Mouse (Mus musculus) forebrain, embryonic 12.5 days (tissue): ENCODE results near the gene Srcin1. TPM values are rescaled to one million over a fixed set of nuclear protein-coding genes. Genes with fewer than 3 reads are reported as not detected.

Experiments used
- ATAC-seq: fragments of 200-750 bp; cut with Nextera tagmentation; 2 replicates; pipeline ENCODE4 v1.8.0; 2017; ENCODE audit warnings: moderate TSS enrichment; ENCODE audit not compliant: low FRiP score
- H3K27ac ChIP-seq: fragments of 300-500 bp; sonication (generic); 2 replicates; pipeline ENCODE4 v1.5.1; 2016; ENCODE audit warnings: mild to moderate bottlenecking
- H3K27me3 ChIP-seq: fragments of 300-500 bp; sonication (generic); 2 replicates; pipeline ENCODE4 v1.6.1; 2016; ENCODE audit warnings: mild to moderate bottlenecking
- H3K36me3 ChIP-seq: fragments of 300-500 bp; sonication (generic); replicated peaks from 2 replicates; pipeline ENCODE4 v1.6.1; 2016; ENCODE audit warnings: mild to moderate bottlenecking
- H3K4me1 ChIP-seq: fragments of 300-500 bp; sonication (generic); 2 replicates; pipeline ENCODE4 v1.6.1; 2016
- H3K4me2 ChIP-seq: fragments of 300-500 bp; sonication (generic); 2 replicates; pipeline ENCODE4 v1.6.1; 2016; ENCODE audit warnings: mild to moderate bottlenecking, moderate library complexity
- H3K4me3 ChIP-seq: fragments of 300-500 bp; sonication (generic); replicated peaks from 2 replicates; pipeline ENCODE4 v1.5.1; 2016; ENCODE audit warnings: mild to moderate bottlenecking
- H3K9ac ChIP-seq: fragments of 300-500 bp; sonication (generic); 2 replicates; pipeline ENCODE4 v1.6.1; 2016; ENCODE audit warnings: mild to moderate bottlenecking
- H3K9me3 ChIP-seq: fragments of 300-500 bp; sonication (generic); 2 replicates; pipeline ENCODE4 v1.6.1; 2016
- WGBS: fragments of 180-500 bp; shearing (Covaris S2); methylation state at CpG from one replicate; pipeline ENCODE4 v1.1.7; 2016; 5-methylcytosine and 5-hydroxymethylcytosine counted together
- polyA plus RNA-seq: library from polyadenylated mRNA; unstranded; fragments of >200 nt; fragmentation: Nextera tagmentation; extraction: Ambion mirVana; gene quantifications from 2 replicates; pipeline ENCODE4 v1.2.1, GENCODE M21; 2016

The Srcin1 gene
- polyA plus RNA-seq, 1 experiment from 2014 or later: 5.7 TPM

GRCm38 (mm10) chr11:97566551-97566950 lies 9.4 kb downstream of the Srcin1 start:
- H3K4me2 ChIP-seq: peak overlapping the region; percentile 22; the same call in 1 of the 2 replicates
- no peaks in the 10 kb centered on the region for H3K36me3 ChIP-seq
- H3K4me1 ChIP-seq: peaks cover 94% of the 10 kb centered on the region
- H3K27ac ChIP-seq: 0 out of 2 replicates have a peak overlapping the region, but pooled peaks have one; percentile 36
- 4% methylated on average over 13 of the region's 13 CpGs for WGBS
- H3K27me3 ChIP-seq: peaks cover 36% of the 10 kb centered on the region
- ATAC-seq: no peak
- peak overlapping the region; percentile 38; the same call in 1 of the 2 replicates for H3K9ac ChIP-seq
- no peaks in the 10 kb centered on the region for H3K9me3 ChIP-seq
- no peak overlapping the region for H3K4me3 ChIP-seq

- ATAC-seq: no peak
- peaks cover 94% of the 10 kb centered on the region for H3K4me1 ChIP-seq
- WGBS: 44% methylated on average over 14 of the region's 14 CpGs
- peak overlapping the region; percentile 25; the same call in 1 of the 2 replicates for H3K9ac ChIP-seq
- H3K27ac ChIP-seq: peak overlapping the region; percentile 42; the same call in 1 of the 2 replicates
- no peak overlapping the region for H3K4me3 ChIP-seq
- no peaks in the 10 kb centered on the region for H3K36me3 ChIP-seq
- H3K27me3 ChIP-seq: peaks cover 42% of the 10 kb centered on the region
- no peaks in the 10 kb centered on the region for H3K9me3 ChIP-seq
- no peak overlapping the region for H3K4me2 ChIP-seq
These were observed 12.3 kb downstream of the Srcin1 start for GRCm38 (mm10) chr11:97563730-97564129.

GRCm38 (mm10) chr11:97562536-97562935 lies 13.4 kb downstream of the Srcin1 start:
- Histone ChIP-seq H3K27ac (no peak overlapping the region), H3K27me3 (peaks cover 42% of the 10 kb centered on the region), H3K9me3 (no peaks in the 10 kb centered on the region), H3K4me1 (peaks cover 94% of the 10 kb centered on the region), H3K4me2 (no peak overlapping the region), H3K9ac (no peak overlapping the region), H3K4me3 (no peak overlapping the region), H3K36me3 (no peaks in the 10 kb centered on the region)
- no peak for ATAC-seq
- WGBS: 61% methylated on average over 3 of the region's 3 CpGs

- no peak overlapping the region for H3K4me2 ChIP-seq
- H3K27ac ChIP-seq: peak overlapping the region; percentile 70
- peaks cover 20% of the 10 kb centered on the region for H3K27me3 ChIP-seq
- H3K36me3 ChIP-seq: no peaks in the 10 kb centered on the region
- ATAC-seq: no peak
- H3K9me3 ChIP-seq: no peaks in the 10 kb centered on the region
- H3K4me1 ChIP-seq: peaks cover 93% of the 10 kb centered on the region
- no peak overlapping the region for H3K4me3 ChIP-seq
- WGBS: 25% methylated on average over 17 of the region's 17 CpGs
- peak overlapping the region; percentile 5; the same call in 1 of the 2 replicates for H3K9ac ChIP-seq
These were observed 15.6 kb downstream of the Srcin1 start for GRCm38 (mm10) chr11:97560210-97560963.

GRCm38 (mm10) chr11:97559549-97559948 lies 16.4 kb downstream of the Srcin1 start:
- Histone ChIP-seq H3K4me3 (no peak overlapping the region), H3K4me1 (peaks cover 84% of the 10 kb centered on the region), H3K9ac (0 out of 2 replicates have a peak overlapping the region, but pooled peaks have one; percentile 5), H3K27ac (no peak overlapping the region), H3K27me3 (peaks cover 15% of the 10 kb centered on the region), H3K4me2 (no peak overlapping the region), H3K36me3 (no peaks in the 10 kb centered on the region), H3K9me3 (no peaks in the 10 kb centered on the region)
- 26% methylated on average over 4 of the region's 4 CpGs for WGBS
- ATAC-seq: no peak

GRCm38 (mm10) chr11:97557885-97558284 lies 18.1 kb downstream of the Srcin1 start:
- Histone ChIP-seq H3K4me2 (no peak overlapping the region), H3K9ac (no peak overlapping the region), H3K36me3 (no peaks in the 10 kb centered on the region), H3K27me3 (peaks cover 19% of the 10 kb centered on the region), H3K4me1 (peaks cover 77% of the 10 kb centered on the region), H3K27ac (no peak overlapping the region), H3K4me3 (no peak overlapping the region), H3K9me3 (no peaks in the 10 kb centered on the region)
- no peak for ATAC-seq
- WGBS: 49% methylated on average over 4 of the region's 4 CpGs

GRCm38 (mm10) chr11:97556569-97557408 lies 19.2 kb downstream of the Srcin1 start:
- Histone ChIP-seq H3K4me2 (no peak overlapping the region), H3K4me3 (no peak overlapping the region), H3K27me3 (peaks cover 28% of the 10 kb centered on the region), H3K9me3 (no peaks in the 10 kb centered on the region), H3K9ac (peak overlapping the region; percentile 27; the same call in 1 of the 2 replicates), H3K36me3 (no peaks in the 10 kb centered on the region), H3K4me1 (peaks cover 82% of the 10 kb centered on the region), H3K27ac (peak overlapping the region; percentile 25; the same call in 1 of the 2 replicates)
- WGBS: 12% methylated on average over 7 of the region's 7 CpGs
- ATAC-seq: peak; percentile 18; the same call in 1 of the 2 replicates

GRCm38 (mm10) chr11:97555144-97555543 lies 20.8 kb downstream of the Srcin1 start:
- 42% methylated on average over 6 of the region's 6 CpGs for WGBS
- Histone ChIP-seq H3K9me3 (no peaks in the 10 kb centered on the region), H3K4me1 (peaks cover 71% of the 10 kb centered on the region), H3K36me3 (no peaks in the 10 kb centered on the region), H3K4me3 (no peak overlapping the region), H3K27ac (no peak overlapping the region), H3K4me2 (no peak overlapping the region), H3K9ac (no peak overlapping the region), H3K27me3 (peaks cover 37% of the 10 kb centered on the region)
- no peak for ATAC-seq

GRCm38 (mm10) chr11:97552151-97552550 lies 23.8 kb downstream of the Srcin1 start:
- H3K9ac ChIP-seq: peak overlapping the region; percentile 25; the same call in 1 of the 2 replicates

GRCm38 (mm10) chr11:97548757-97549156 lies 27.2 kb downstream of the Srcin1 start:
- H3K27me3 ChIP-seq: peaks cover 94% of the 10 kb centered on the region
- H3K36me3 ChIP-seq: 0 out of 2 replicates have a peak, but pooled peaks cover 3% of the 10 kb centered on the region
- WGBS: 41% methylated on average over 8 of the region's 8 CpGs
- ATAC-seq: no peak
- H3K9ac ChIP-seq: no peak overlapping the region
- no peak overlapping the region for H3K4me2 ChIP-seq
- no peak overlapping the region for H3K27ac ChIP-seq
- no peak overlapping the region for H3K4me3 ChIP-seq
- H3K9me3 ChIP-seq: no peaks in the 10 kb centered on the region
- H3K4me1 ChIP-seq: peaks cover 49% of the 10 kb centered on the region

More at GRCm38 (mm10) chr11:97552151-97552550, 23.8 kb downstream of the Srcin1 start:
- Histone ChIP-seq H3K4me2 (peak overlapping the region; percentile 17; the same call in 1 of the 2 replicates), H3K27ac (no peak overlapping the region), H3K9me3 (no peaks in the 10 kb centered on the region), H3K36me3 (0 out of 2 replicates have a peak, but pooled peaks cover 3% of the 10 kb centered on the region), H3K4me3 (no peak overlapping the region), H3K27me3 (peaks cover 67% of the 10 kb centered on the region), H3K4me1 (peaks cover 49% of the 10 kb centered on the region)
- no peak for ATAC-seq
- 6% methylated on average over 8 of the region's 8 CpGs for WGBS

GRCm38 (mm10) chr11:97547957-97548706 lies 27.9 kb downstream of the Srcin1 start:
- Histone ChIP-seq H3K27ac (no peak overlapping the region), H3K4me3 (no peak overlapping the region), H3K9ac (no peak overlapping the region), H3K4me2 (no peak overlapping the region), H3K9me3 (no peaks in the 10 kb centered on the region), H3K27me3 (peaks cover 97% of the 10 kb centered on the region), H3K36me3 (0 out of 2 replicates have a peak, but pooled peaks cover 3% of the 10 kb centered on the region), H3K4me1 (peaks cover 49% of the 10 kb centered on the region)
- WGBS: 67% methylated on average over 12 of the region's 12 CpGs
- ATAC-seq: no peak
